Mouse (Mus musculus) limb, embryonic 13.5 days (tissue): ENCODE measurements around the gene Atp11c. TPM values are rescaled to one million over a fixed set of nuclear protein-coding genes. Genes with fewer than 3 reads are reported as not detected.

ENCODE experiments used
- ATAC-seq: fragments of 200-750 bp; cut with Nextera tagmentation; 2 replicates; pipeline ENCODE4 v1.8.0; 2017; ENCODE audit warnings: low read depth, moderate number of reproducible peaks, moderate TSS enrichment; ENCODE audit not compliant: low FRiP score
- H3K27ac ChIP-seq: fragments of 300-500 bp; sonication (generic); 2 replicates; pipeline ENCODE4 v1.5.1; 2015; ENCODE audit warnings: inconsistent platforms, mild to moderate bottlenecking, moderate library complexity
- H3K27me3 ChIP-seq: fragments of 300-500 bp; sonication (generic); 2 replicates; pipeline ENCODE4 v1.6.1; 2015; ENCODE audit warnings: mild to moderate bottlenecking, inconsistent platforms
- H3K36me3 ChIP-seq: fragments of 300-500 bp; sonication (generic); 2 replicates; pipeline ENCODE4 v1.6.1; 2015; ENCODE audit warnings: inconsistent platforms, mild to moderate bottlenecking, moderate library complexity
- H3K4me1 ChIP-seq: fragments of 300-500 bp; sonication (generic); 2 replicates; pipeline ENCODE4 v1.6.1; 2015; ENCODE audit warnings: inconsistent platforms
- H3K4me2 ChIP-seq: fragments of 300-500 bp; sonication (generic); replicated peaks from 2 replicates; pipeline ENCODE4 v1.6.1; 2015; ENCODE audit warnings: inconsistent platforms, mild to moderate bottlenecking, moderate library complexity
- H3K4me3 ChIP-seq: fragments of 300-500 bp; sonication (generic); 2 replicates; pipeline ENCODE4 v1.5.1; 2015; ENCODE audit warnings: moderate library complexity, mild to moderate bottlenecking, inconsistent platforms
- H3K9ac ChIP-seq: fragments of 300-500 bp; sonication (generic); 2 replicates; pipeline ENCODE4 v1.6.1; 2015; ENCODE audit warnings: mild to moderate bottlenecking, inconsistent platforms
- H3K9me3 ChIP-seq: fragments of 300-500 bp; sonication (generic); 2 replicates; pipeline ENCODE4 v1.6.1; 2016; ENCODE audit warnings: inconsistent platforms
- WGBS: fragments of 180-500 bp; shearing (Covaris S2); methylation state at CpG from one replicate; pipeline ENCODE4 v1.1.7; 2015; 5-methylcytosine and 5-hydroxymethylcytosine counted together
- polyA plus RNA-seq: library from polyadenylated mRNA; unstranded; fragments of >200 nt; fragmentation: Nextera tagmentation; extraction: Ambion mirVana; gene quantifications from 2 replicates; pipeline ENCODE4 v1.2.1, GENCODE M21; 2015

Gene Atp11c
- polyA plus RNA-seq, 1 experiment from 2014 or later, result 8.8 TPM

DNA sequence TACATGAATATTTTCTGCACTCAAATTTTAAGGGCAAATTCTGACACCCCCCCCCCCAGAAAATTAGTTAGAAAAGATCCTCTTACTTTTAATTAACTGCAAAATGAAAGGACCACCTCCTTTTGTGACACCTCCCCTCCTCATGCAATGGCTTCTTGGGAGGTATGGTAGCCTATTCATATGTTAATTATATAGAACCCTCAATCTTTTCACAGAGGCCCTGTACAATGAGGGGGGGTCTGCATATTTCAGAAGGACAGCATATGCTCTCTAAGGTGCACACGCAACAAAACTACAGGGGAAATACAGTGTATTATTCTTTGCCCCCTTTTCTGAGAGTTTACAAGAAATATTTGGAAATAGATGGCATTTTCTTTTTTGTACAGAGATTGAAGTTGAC lies 94.7 kb downstream of the Atp11c start:
- H3K27ac ChIP-seq, result no peak overlapping the region
- no peak overlapping the region for H3K9ac ChIP-seq
- H3K4me3 ChIP-seq, result no peak overlapping the region
- no peaks in the 10 kb centered on the region for H3K4me1 ChIP-seq
- no peaks in the 10 kb centered on the region for H3K27me3 ChIP-seq
- H3K36me3 ChIP-seq, result no peaks in the 10 kb centered on the region
- H3K9me3 ChIP-seq, result no peaks in the 10 kb centered on the region
- 81% methylated on average over 1 of the region's 1 CpGs for WGBS
- no peak for ATAC-seq
- no peak overlapping the region for H3K4me2 ChIP-seq

GRCm38 (mm10) chrX:60495308-60495707 lies 97.2 kb downstream of the Atp11c start:
- Histone ChIP-seq H3K27me3 (no peaks in the 10 kb centered on the region), H3K9me3 (no peaks in the 10 kb centered on the region), H3K27ac (no peak overlapping the region), H3K36me3 (no peaks in the 10 kb centered on the region), H3K4me1 (no peaks in the 10 kb centered on the region), H3K4me2 (no peak overlapping the region), H3K4me3 (no peak overlapping the region), H3K9ac (no peak overlapping the region)
- ATAC-seq, result no peak

DNA sequence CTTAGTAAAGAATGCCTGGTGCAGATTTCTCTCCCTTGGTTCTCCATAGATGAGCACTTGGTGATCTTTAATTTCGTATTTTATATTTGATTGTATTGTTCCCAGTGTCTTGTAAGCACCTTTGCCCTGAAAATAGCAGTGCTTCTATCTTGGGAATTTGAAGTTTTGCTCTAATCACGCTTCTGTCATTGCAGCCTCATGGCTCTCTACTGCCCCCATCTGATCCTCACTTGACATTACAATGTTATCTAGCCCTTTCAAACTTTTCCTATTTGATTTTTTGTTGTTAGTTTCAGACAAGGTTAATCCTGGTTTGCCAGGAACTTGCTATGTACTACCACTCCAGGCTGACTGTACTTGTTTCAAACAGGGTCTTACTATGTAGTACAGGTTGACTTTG lies 128.7 kb downstream of the Atp11c start:
- no peak overlapping the region for H3K9ac ChIP-seq
- H3K4me2 ChIP-seq, result no peak overlapping the region
- no peaks in the 10 kb centered on the region for H3K4me1 ChIP-seq
- 12% methylated on average over 2 of the region's 2 CpGs for WGBS
- H3K27me3 ChIP-seq, result no peaks in the 10 kb centered on the region
- ATAC-seq, result no peak
- no peaks in the 10 kb centered on the region for H3K9me3 ChIP-seq
- no peak overlapping the region for H3K27ac ChIP-seq
- H3K36me3 ChIP-seq, result no peaks in the 10 kb centered on the region
- no peak overlapping the region for H3K4me3 ChIP-seq

DNA sequence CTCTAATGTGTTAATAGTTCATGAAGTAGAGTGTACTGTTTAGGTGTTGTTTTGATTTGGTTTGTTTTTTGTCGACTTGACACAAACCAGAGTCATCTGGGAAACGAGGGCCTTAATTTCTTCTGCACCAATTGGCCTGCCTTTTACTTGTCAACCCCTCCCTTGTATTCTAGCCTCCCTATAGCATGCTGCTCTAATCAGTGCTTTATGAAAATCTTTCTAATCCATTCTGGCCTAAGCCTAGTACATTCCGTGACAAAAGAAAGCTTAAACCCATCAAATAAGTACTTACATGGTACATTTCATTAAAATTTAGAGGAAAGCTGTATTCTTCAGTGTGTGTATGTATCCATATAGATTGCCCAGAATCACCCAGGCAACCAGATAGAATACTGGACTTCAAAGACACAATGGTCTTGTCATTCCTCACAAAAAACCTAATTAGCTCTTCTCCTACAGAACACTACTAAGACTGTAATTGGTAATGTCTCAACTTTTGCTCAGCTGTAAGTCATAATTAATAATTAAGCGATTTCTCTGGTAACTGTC lies 177.9 kb downstream of the Atp11c start:
- Histone ChIP-seq H3K4me1 (no peaks in the 10 kb centered on the region), H3K4me3 (no peak overlapping the region), H3K9me3 (no peaks in the 10 kb centered on the region), H3K27me3 (no peaks in the 10 kb centered on the region), H3K9ac (no peak overlapping the region), H3K27ac (no peak overlapping the region), H3K4me2 (no peak overlapping the region), H3K36me3 (no peaks in the 10 kb centered on the region)
- 57% methylated on average over 4 of the region's 4 CpGs for WGBS
- ATAC-seq, result no peak

DNA sequence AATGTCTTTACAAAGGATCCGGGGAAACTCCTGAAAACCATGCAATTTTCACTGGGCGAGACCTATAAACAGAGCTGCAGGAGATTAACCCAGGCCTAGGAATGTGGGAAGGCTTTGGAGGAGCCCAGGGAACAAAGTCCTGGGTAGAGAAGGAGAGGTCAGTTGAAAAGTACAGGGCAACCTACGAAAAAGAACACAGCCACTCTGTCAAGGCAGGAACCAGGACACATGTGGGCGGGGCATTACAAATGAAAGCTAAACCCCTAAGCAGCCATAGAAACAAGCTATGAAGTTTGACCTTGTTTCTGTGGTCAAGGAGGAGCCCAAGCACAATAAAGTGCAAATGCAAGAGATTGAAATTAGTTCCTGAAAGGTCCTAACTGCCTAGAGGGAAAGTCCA lies 186.8 kb downstream of the Atp11c start:
- no peak overlapping the region for H3K4me2 ChIP-seq
- no peaks in the 10 kb centered on the region; the same call in 1 of the 2 replicates for H3K27me3 ChIP-seq
- 58% methylated on average over 4 of the region's 4 CpGs for WGBS
- no peak for ATAC-seq
- no peaks in the 10 kb centered on the region for H3K9me3 ChIP-seq
- H3K27ac ChIP-seq, result no peak overlapping the region
- H3K9ac ChIP-seq, result no peak overlapping the region
- H3K36me3 ChIP-seq, result no peaks in the 10 kb centered on the region
- H3K4me1 ChIP-seq, result no peaks in the 10 kb centered on the region
- no peak overlapping the region for H3K4me3 ChIP-seq

DNA sequence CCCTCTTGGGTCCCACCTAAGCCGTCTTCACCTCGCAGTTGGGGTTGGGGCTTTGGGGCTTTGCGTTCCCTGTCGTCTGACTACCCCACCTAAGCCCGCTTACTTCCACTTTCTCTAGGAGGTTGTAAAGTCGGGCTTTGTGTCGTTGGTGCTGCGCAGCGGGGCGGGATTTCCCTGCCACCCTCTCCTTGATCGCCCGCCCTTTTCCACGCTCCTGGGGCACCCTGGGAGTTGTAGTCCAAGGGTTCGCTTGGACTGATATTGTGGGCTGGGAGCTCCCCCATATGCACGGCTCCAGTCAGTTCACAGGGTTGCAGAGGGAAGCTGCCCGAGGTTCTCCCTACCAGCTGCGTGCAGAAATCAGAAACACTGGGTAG lies 187.8 kb downstream of the Atp11c start:
- H3K36me3 ChIP-seq, result no peaks in the 10 kb centered on the region
- H3K27me3 ChIP-seq, result no peaks in the 10 kb centered on the region; the same call in 1 of the 2 replicates
- ATAC-seq, result peak; percentile 95
- 10% methylated on average over 17 of the region's 17 CpGs for WGBS
- no peaks in the 10 kb centered on the region for H3K9me3 ChIP-seq
- H3K4me1 ChIP-seq, result no peaks in the 10 kb centered on the region
- H3K4me2 ChIP-seq, result peak overlapping the region; percentile 45
- peak overlapping the region; percentile 62 for H3K4me3 ChIP-seq
- peak overlapping the region; percentile 95 for H3K27ac ChIP-seq
- peak overlapping the region; percentile 87 for H3K9ac ChIP-seq

DNA sequence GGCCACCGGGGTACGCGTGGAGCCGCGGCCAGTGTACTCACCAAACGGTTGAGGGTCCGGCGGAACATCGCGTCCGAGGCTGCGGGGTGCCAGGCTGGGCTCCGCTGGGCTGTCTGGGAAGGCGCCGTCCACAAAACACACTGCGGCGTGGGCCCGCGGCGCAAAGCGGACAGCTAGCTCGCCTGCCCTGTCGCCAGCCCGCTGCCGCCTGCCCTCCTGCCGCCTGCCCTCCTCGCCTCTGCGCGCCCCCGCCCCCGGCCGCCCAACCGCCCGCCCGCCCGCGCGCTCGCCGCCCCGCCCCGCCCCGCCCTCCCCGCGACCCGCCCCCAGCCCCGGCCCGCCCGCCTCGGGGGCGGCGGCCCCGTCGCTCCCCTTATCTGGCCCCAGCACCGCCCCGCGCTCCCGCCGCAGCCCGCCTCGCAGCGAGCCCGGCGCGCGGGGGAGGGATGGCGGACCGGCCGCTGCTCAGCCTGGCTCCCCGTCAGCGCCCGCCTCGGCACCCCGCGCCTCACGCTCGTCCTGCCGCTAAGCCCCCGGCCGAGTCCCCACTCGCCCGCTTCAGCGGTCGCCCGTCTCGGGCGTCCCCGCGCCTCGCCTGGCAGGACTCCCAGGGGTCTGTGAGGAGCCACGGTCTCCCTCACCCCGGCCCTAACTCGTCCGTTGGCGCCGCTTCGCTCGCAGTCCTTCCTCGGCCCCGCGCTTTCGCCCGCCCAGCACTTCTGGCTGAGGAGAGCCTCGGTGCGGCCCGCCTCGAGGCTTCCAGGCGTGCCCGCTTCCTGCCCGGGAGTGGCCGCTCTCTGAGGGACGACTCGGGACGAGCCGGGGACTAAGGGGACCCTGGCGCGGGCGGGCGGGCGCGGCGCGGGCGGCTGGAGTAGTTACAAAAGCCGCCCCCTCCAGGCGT lies 188.5 kb downstream of the Atp11c start:
- no peaks in the 10 kb centered on the region for H3K9me3 ChIP-seq
- no peaks in the 10 kb centered on the region for H3K4me1 ChIP-seq
- H3K27me3 ChIP-seq, result no peaks in the 10 kb centered on the region; the same call in 1 of the 2 replicates
- peak overlapping the region; percentile 95 for H3K27ac ChIP-seq
- peak; percentile 86 for ATAC-seq
- peak overlapping the region; percentile 87 for H3K9ac ChIP-seq
- H3K36me3 ChIP-seq, result no peaks in the 10 kb centered on the region
- peak overlapping the region; percentile 70 for H3K4me2 ChIP-seq
- 22% methylated on average over 38 of the region's 126 CpGs for WGBS
- peak overlapping the region; percentile 62 for H3K4me3 ChIP-seq

GRCm38 (mm10) chrX:60403062-60403763 lies 189.3 kb downstream of the Atp11c start:
- 21% methylated on average over 41 of the region's 46 CpGs for WGBS
- Histone ChIP-seq H3K27me3 (no peaks in the 10 kb centered on the region; the same call in 1 of the 2 replicates), H3K36me3 (no peaks in the 10 kb centered on the region), H3K4me1 (no peaks in the 10 kb centered on the region), H3K27ac (no peak overlapping the region), H3K9ac (peak overlapping the region; percentile 75), H3K9me3 (no peaks in the 10 kb centered on the region), H3K4me3 (peak overlapping the region; percentile 62), H3K4me2 (peak overlapping the region; percentile 70)
- no peak; the same call in 1 of the 2 replicates for ATAC-seq

- Histone ChIP-seq H3K9me3 (no peaks in the 10 kb centered on the region), H3K36me3 (no peaks in the 10 kb centered on the region), H3K4me1 (no peaks in the 10 kb centered on the region), H3K9ac (no peak overlapping the region), H3K27ac (no peak overlapping the region), H3K4me3 (no peak overlapping the region), H3K27me3 (no peaks in the 10 kb centered on the region), H3K4me2 (no peak overlapping the region)
- no peak for ATAC-seq
- 72% methylated on average over 4 of the region's 4 CpGs for WGBS
Observed at GRCm38 (mm10) chrX:60394292-60394691, 198.2 kb downstream of the Atp11c start.

DNA sequence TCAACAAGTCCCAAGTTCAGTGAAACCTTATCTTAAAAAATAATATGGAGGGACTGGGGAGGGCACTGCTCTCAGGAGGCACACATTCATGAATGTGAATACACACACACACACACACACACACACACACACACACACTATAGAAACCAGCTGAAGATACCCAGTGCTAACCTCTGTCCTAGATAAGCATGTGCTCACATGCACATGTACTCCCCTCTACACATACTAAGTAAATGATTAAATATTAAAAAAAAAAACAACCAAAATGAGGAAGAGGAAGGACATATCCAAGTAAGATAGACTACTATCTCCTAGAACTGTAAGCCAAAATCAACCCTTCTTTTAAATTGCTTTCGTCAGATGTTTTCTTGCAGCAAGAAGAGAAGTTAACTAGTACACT lies 205.6 kb downstream of the Atp11c start:
- H3K9me3 ChIP-seq, result no peaks in the 10 kb centered on the region
- H3K27ac ChIP-seq, result no peak overlapping the region
- H3K4me2 ChIP-seq, result no peak overlapping the region
- no peak overlapping the region for H3K4me3 ChIP-seq
- no peak for ATAC-seq
- no peaks in the 10 kb centered on the region for H3K36me3 ChIP-seq
- H3K27me3 ChIP-seq, result no peaks in the 10 kb centered on the region
- no peaks in the 10 kb centered on the region for H3K4me1 ChIP-seq
- WGBS, result 86% methylated on average over 1 of the region's 1 CpGs
- no peak overlapping the region for H3K9ac ChIP-seq

DNA sequence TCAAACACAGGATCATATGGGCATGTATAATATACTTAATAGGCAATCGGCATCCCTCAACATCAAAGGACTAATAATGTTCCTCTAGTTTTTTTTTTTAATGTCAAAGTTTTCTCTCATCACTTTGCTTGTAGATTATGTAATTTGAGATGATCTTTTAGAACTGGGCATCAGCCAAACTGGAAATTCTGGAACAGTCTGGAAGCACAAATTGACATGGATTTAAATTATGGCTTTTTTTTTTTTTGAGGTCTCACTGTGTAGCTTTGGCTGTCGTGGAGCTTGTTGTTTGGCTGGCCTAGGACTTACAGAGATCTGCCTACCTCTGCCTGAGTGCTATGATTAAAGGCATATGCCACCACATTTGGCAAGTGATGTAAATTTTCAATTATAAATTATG lies 210.8 kb downstream of the Atp11c start:
- H3K4me2 ChIP-seq, result no peak overlapping the region

DNA sequence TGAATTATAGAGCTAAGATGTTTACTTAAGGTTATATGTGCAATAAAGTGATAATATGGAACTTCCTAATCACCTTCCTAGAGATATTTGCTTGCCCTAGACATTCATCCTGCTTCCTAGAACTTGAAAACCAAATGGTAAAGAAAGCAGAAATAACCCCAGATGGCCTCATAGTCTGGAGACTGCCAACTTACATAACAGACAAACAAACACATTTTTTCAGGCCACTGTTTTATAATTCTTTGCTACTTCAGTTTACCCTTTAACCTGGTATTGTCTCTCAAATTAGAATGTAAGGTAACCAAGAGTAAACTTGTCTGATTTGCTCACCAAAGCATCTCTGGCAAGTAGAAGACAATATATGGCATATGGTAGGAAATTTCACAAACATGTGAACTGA lies 212.1 kb downstream of the Atp11c start:
- ATAC-seq, result no peak
- H3K36me3 ChIP-seq, result no peaks in the 10 kb centered on the region

More for the DNA sequence above, 210.8 kb downstream of the Atp11c start:
- H3K9ac ChIP-seq, result no peak overlapping the region
- no peaks in the 10 kb centered on the region for H3K27me3 ChIP-seq
- ATAC-seq, result no peak
- H3K36me3 ChIP-seq, result no peaks in the 10 kb centered on the region
- H3K27ac ChIP-seq, result no peak overlapping the region
- WGBS, result 60% methylated on average over 2 of the region's 2 CpGs
- H3K9me3 ChIP-seq, result no peaks in the 10 kb centered on the region
- H3K4me1 ChIP-seq, result no peaks in the 10 kb centered on the region
- no peak overlapping the region for H3K4me3 ChIP-seq

More for the DNA sequence above, 212.1 kb downstream of the Atp11c start:
- Histone ChIP-seq H3K9me3 (no peaks in the 10 kb centered on the region), H3K27me3 (no peaks in the 10 kb centered on the region), H3K9ac (no peak overlapping the region), H3K27ac (no peak overlapping the region), H3K4me1 (no peaks in the 10 kb centered on the region), H3K4me3 (no peak overlapping the region), H3K4me2 (no peak overlapping the region)
